9 mouse cellular contexts compared by ENCODE assay signal in the genomic region with DNA sequence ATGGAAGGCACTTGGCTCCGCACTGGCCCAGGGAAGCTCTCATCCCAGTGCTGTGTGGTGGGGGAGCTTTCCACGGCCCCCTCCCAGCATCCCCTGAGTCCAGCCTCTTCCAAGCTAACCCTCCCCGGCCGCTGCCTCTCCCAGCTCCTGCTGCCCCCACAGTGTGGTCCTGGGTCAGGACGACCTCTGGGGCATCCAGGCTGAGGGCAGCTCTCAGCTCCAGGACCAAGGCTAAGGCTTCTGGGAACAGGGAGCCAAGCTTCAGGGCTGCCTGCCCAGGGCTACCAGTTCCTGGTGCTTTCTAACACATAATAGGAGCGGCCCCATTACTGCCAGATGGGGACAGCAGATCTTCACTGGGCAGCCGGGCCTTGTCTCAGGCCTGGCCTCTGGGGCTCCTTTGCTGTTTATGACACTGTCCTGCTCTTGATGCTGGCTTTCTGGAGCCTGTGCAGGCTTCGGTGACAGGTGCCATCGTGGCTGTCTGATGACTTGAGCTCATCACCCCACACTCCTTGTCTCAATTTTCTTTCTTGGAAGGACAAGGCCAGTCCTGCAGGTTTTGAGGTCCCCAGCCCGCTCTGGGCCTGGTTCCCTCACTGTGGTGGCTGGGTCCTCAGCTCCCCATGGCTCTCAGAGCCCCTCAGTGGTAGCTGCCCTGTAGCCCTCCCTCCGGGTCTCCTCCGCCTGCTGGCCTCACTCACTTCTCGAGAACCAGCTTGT.
DNase-seq lines count a peak whose midpoint lies in the region; ATAC-seq and TF ChIP-seq lines count a peak whose summit lies in the region.
"Had no signal": no experiment of that assay in that cellular context is flagged by ENCODE, and none has a peak within 500 bp of the region (broad histone marks: within the 10 kb centered on the region; RNA-seq: fewer than 3 reads in every experiment).

No protein-coding gene starts in this region.

- no peaks in the 10 kb centered on the region for H3K27me3 ChIP-seq in kidney, embryonic 15.5 days
- no peaks in the 10 kb centered on the region for H3K27me3 ChIP-seq in spleen, adult 2 months (ENCODE audit: control insufficient read depth, insufficient read depth, low read length)

- DNase-seq in kidney, postnatal 25 days: no peak
- no peak for DNase-seq in spleen, adult 2 months (ENCODE audit: low read depth in 1 of 2, low spot score in 2 of 2)
- DNase-seq in spleen, adult 18-20 months: no peak
- DNase-seq in gastrocnemius, postnatal 14 days: peak; percentile 52
- no peak for DNase-seq in cerebellum, adult 18-20 months
- no peak for DNase-seq in left cerebral cortex, adult 8-10 months (ENCODE audit: low spot score in 2 of 2)
- DNase-seq: cerebellum, postnatal 14 days; thymus, postnatal 36 days had no signal

- H3K9me3 ChIP-seq in kidney, embryonic 15.5 days (replicated peaks): no peaks in the 10 kb centered on the region

- no peak for TF ChIP-seq CTCF in spleen, adult 2 months (IDR thresholded peaks at IDR 0.05; ENCODE audit: extremely low read depth, insufficient read depth, insufficient read length, insufficient replicate concordance)

- intact Hi-C loops in gastrocnemius, postnatal 14 days (cut with DNase I; ENCODE audit: low total_unique reads): loop anchor here (5.0 kb wide), 1 partner anchor 74 kb away; the partner anchor contains the start of genes Cebpb and Tmem189

- TF ChIP-seq POLR2A in spleen, adult 2 months (IDR thresholded peaks at IDR 0.05; ENCODE audit: low read depth, low read length): no peak

- 70% methylated on average over 13 of the region's 13 CpGs for WGBS in kidney, embryonic 15.5 days
- 88% methylated on average over 13 of the region's 13 CpGs for WGBS in spleen, adult 2 months

- peak overlapping the region; percentile 42 for H3K27ac ChIP-seq in kidney, embryonic 15.5 days
- H3K27ac ChIP-seq in spleen, adult 2 months (ENCODE audit: insufficient read depth, low read length): peak overlapping the region; percentile 22; the same call in 1 of the 2 replicates

- ATAC-seq in kidney, embryonic 15.5 days (replicated peaks; ENCODE audit: low FRiP score): no peak

- H3K4me3 ChIP-seq in kidney, embryonic 15.5 days (replicated peaks): no peak overlapping the region
- no peak overlapping the region for H3K4me3 ChIP-seq in spleen, adult 2 months (ENCODE audit: extremely low read depth, insufficient read depth, insufficient read length)

- no peaks in the 10 kb centered on the region for H3K36me3 ChIP-seq in kidney, embryonic 15.5 days
- no peaks in the 10 kb centered on the region for H3K36me3 ChIP-seq in spleen, adult 2 months (ENCODE audit: control insufficient read depth, insufficient read depth, low read length)

- no peak overlapping the region for H3K4me2 ChIP-seq in kidney, embryonic 15.5 days

- H3K4me1 ChIP-seq in kidney, embryonic 15.5 days: peaks cover 62% of the 10 kb centered on the region
- H3K4me1 ChIP-seq in spleen, adult 2 months (ENCODE audit: control insufficient read depth, insufficient read depth, insufficient read length): no peaks in the 10 kb centered on the region; the same call in 1 of the 2 replicates

- H3K9ac ChIP-seq in kidney, embryonic 15.5 days: no peak overlapping the region
